Mouse (Mus musculus) forebrain, embryonic 14.5 days (tissue): ENCODE results near the gene Spaca3. TPM values are rescaled to one million over a fixed set of nuclear protein-coding genes. Genes with fewer than 3 reads are reported as not detected.

Experiments used
- ATAC-seq: fragments of 200-750 bp; cut with Nextera tagmentation; 2 replicates; pipeline ENCODE4 v1.8.0; 2017; ENCODE audit warnings: mild to moderate bottlenecking, moderate library complexity
- DNase-seq: peaks from one replicate; pipeline ENCODE4 v3.0.0-alpha.2; 2015; ENCODE audit warnings: low spot score
- H3K27ac ChIP-seq: fragments of 300-500 bp; sonication (generic); 2 replicates; pipeline ENCODE4 v1.5.1; 2014; ENCODE audit warnings: low read depth, mild to moderate bottlenecking, control low read depth, low read length, moderate library complexity
- H3K27me3 ChIP-seq: fragments of 300-500 bp; sonication (generic); replicated peaks from 2 replicates; pipeline ENCODE4 v1.6.1; 2014; ENCODE audit warnings: low read length, control low read depth, mixed read lengths; ENCODE audit not compliant: control insufficient read depth, insufficient read depth
- H3K36me3 ChIP-seq: fragments of 300-500 bp; sonication (generic); 2 replicates; pipeline ENCODE4 v1.6.1; 2014; ENCODE audit warnings: low read length, control low read depth; ENCODE audit not compliant: control insufficient read depth, insufficient read depth
- H3K4me1 ChIP-seq: fragments of 300-500 bp; sonication (generic); 2 replicates; pipeline ENCODE4 v1.6.1; 2014; ENCODE audit warnings: antibody characterized with exemption, low read length, control low read depth; ENCODE audit not compliant: control insufficient read depth, insufficient read depth
- H3K4me2 ChIP-seq: fragments of 300-500 bp; sonication (generic); 2 replicates; pipeline ENCODE4 v1.6.1; 2014; ENCODE audit warnings: mild to moderate bottlenecking, control low read depth, low read length
- H3K4me3 ChIP-seq: fragments of 300-500 bp; sonication (generic); 2 replicates; pipeline ENCODE4 v1.5.1; 2014; ENCODE audit warnings: low read depth, low read length, control low read depth
- H3K9ac ChIP-seq: fragments of 300-500 bp; sonication (generic); 2 replicates; pipeline ENCODE4 v1.6.1; 2014; ENCODE audit warnings: mild to moderate bottlenecking, low read length, control low read depth, moderate library complexity
- H3K9me3 ChIP-seq: fragments of 300-500 bp; sonication (generic); replicated peaks from 2 replicates; pipeline ENCODE4 v1.6.1; 2016; ENCODE audit warnings: low read length, control low read depth, mixed read lengths; ENCODE audit not compliant: control insufficient read depth
- WGBS: fragments of 180-500 bp; shearing (Covaris S2); extraction: QIAGEN DNeasy Blood & Tissue Kit; methylation state at CpG from one replicate; pipeline ENCODE4 v1.1.7; 2014; 5-methylcytosine and 5-hydroxymethylcytosine counted together
- polyA plus RNA-seq: library from polyadenylated mRNA; unstranded; fragments of >200 nt; fragmentation: Nextera tagmentation; extraction: Ambion mirVana; gene quantifications from 2 replicates; pipeline ENCODE4 v1.2.1, GENCODE M21; 2014

The Spaca3 gene
- polyA plus RNA-seq, 1 experiment from 2014 or later, result not detected

DNA sequence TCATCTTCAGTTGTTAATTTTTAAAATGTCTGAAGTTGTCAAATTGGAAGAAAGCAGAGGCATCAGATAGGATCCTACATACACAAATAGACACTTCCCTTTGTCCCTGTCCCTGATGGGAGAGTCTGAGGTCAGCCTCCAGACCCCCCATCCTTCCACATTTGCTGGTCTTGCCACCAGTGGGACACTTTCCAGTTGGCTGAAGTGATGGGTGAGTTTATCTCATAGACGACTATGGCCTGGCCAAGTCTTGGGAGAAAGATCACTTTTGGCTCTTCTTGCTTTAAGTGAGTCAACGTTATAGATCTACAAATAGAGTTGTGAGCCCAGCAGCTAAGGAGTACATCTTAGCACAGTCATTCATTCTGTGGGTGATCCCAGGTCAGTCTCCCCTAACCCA is 19.9 kb downstream of the Spaca3 start:
- Histone ChIP-seq H3K4me1 (no peaks in the 10 kb centered on the region), H3K4me2 (no peak overlapping the region), H3K9me3 (no peaks in the 10 kb centered on the region), H3K27me3 (no peaks in the 10 kb centered on the region), H3K4me3 (no peak overlapping the region), H3K9ac (no peak overlapping the region), H3K27ac (no peak overlapping the region), H3K36me3 (no peaks in the 10 kb centered on the region)
- no peak for DNase-seq
- 89% methylated on average over 2 of the region's 2 CpGs for WGBS
- no peak for ATAC-seq

DNA sequence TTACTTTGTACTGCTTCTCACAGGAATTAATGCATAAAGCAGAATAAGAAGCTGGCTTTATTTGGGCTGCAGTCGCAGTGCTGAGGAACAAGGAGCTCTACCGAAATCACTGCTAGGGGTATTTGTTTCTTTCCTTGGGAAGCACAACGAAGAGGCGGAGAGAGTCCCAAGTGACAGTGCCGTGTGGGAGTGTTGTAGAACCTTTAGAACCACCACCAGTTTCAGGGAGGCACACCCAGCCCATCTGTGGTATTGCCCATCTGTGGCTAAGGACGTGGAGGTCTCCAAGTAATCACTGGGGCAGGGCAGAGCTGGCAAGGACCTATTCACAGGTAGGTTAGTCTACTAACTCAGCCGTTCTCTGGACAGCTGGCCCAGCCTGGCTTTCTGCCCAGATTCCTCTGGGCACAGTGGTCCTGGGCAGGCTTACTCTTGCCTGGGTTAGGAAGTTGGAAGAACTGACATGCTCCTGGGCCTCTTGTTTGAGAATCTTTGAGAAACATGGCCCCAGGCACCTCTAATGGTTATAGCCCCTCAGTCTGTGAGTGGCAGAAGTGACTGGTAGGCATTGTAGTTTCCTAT is 24.2 kb downstream of the Spaca3 start:
- no peak overlapping the region for H3K9ac ChIP-seq
- no peaks in the 10 kb centered on the region for H3K4me1 ChIP-seq
- H3K9me3 ChIP-seq, result no peaks in the 10 kb centered on the region
- no peaks in the 10 kb centered on the region for H3K27me3 ChIP-seq
- no peak for ATAC-seq
- no peak for DNase-seq
- H3K4me2 ChIP-seq, result no peak overlapping the region
- H3K27ac ChIP-seq, result no peak overlapping the region
- no peak overlapping the region for H3K4me3 ChIP-seq
- H3K36me3 ChIP-seq, result no peaks in the 10 kb centered on the region
- 81% methylated on average over 7 of the region's 7 CpGs for WGBS

DNA sequence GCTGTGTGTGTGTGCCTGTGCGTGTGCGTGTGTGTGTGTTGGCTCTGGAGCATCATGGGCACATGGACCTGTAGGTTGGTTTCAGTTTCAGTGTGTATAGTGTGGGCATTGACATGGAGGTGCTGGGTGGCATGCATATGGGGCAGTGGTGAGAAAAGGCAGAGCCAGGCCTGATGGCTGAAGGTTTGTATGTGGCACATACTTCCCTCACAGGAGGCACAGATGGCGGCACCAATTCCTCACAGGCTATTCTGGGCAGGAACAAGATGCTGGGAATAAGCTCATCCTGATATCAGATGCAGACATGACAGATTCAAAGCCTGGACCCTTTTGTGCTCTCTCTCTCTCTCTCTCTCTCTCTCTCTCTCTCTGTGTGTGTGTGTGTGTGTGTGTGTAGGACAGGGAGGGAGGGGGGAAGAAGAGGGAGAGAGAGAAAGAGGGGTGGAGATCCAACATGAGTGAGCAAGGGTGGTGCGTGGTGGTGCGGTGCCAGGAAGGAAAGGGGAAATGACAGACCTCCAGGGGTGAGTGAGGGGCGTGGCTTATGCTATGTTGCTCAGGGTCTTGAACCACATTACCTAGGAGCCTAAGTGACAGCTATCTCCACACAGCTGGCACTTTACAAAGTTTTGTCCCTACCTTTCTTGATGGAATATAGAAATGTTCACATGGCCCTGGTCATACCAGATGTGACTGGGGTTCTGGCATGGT is 26.5 kb downstream of the Spaca3 start:
- H3K4me1 ChIP-seq, result no peaks in the 10 kb centered on the region
- H3K4me3 ChIP-seq, result no peak overlapping the region
- no peak for ATAC-seq
- no peak overlapping the region for H3K27ac ChIP-seq
- 81% methylated on average over 6 of the region's 6 CpGs for WGBS
- no peak for DNase-seq
- H3K4me2 ChIP-seq, result no peak overlapping the region
- H3K27me3 ChIP-seq, result no peaks in the 10 kb centered on the region
- no peaks in the 10 kb centered on the region for H3K36me3 ChIP-seq
- H3K9ac ChIP-seq, result no peak overlapping the region
- H3K9me3 ChIP-seq, result no peaks in the 10 kb centered on the region

DNA sequence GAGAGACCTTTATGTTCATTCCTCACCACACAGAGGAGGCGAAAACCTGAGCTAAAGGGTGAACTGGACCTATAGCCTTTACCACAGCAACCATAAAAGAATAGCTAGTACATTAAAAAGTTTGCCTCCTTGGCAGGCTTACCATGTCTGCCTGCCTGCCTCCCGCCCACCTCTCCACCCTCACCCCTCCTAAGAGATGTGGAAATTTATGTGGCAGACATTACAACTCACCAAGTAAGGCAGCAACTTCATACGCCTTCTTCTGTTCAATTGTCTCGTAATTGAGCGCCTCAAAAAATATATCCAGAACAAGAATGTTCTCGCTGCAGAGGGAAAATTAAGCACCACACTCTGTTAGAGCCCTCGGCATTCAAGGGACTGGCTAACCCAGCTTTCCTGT is 28.2 kb downstream of the Spaca3 start:
- Histone ChIP-seq H3K4me3 (no peak overlapping the region), H3K9me3 (no peaks in the 10 kb centered on the region), H3K9ac (no peak overlapping the region), H3K4me2 (no peak overlapping the region), H3K4me1 (no peaks in the 10 kb centered on the region), H3K36me3 (no peaks in the 10 kb centered on the region), H3K27me3 (no peaks in the 10 kb centered on the region), H3K27ac (no peak overlapping the region)
- DNase-seq (no peak), ATAC-seq (no peak)
- WGBS, result 81% methylated on average over 7 of the region's 7 CpGs

DNA sequence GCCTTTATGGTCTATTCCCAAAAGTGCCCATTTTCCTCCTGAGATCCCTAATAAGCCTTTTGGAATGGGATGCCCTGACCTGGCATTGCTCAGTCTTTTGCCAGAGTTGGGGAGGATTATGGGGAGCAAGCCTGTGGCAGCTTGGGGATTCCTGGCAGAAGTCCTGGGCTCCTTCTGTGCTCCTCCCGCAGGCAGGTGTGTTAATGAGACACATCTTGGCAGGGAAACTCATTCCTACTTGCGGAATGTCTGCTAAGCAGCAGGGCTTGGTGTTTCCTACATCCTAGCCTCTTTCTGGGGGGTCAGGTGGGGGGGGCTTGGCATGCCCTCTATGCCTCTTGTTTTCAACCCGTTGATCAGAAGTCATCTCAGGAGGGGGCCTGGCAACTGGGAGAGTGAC is 28.9 kb downstream of the Spaca3 start:
- H3K36me3 ChIP-seq, result no peaks in the 10 kb centered on the region
- H3K27ac ChIP-seq, result no peak overlapping the region
- no peak overlapping the region for H3K4me2 ChIP-seq
- peak; percentile 54 for DNase-seq
- no peak overlapping the region for H3K4me3 ChIP-seq
- H3K27me3 ChIP-seq, result no peaks in the 10 kb centered on the region
- H3K4me1 ChIP-seq, result no peaks in the 10 kb centered on the region
- WGBS, result 32% methylated on average over 3 of the region's 3 CpGs
- H3K9ac ChIP-seq, result no peak overlapping the region
- no peak for ATAC-seq
- H3K9me3 ChIP-seq, result no peaks in the 10 kb centered on the region

DNA sequence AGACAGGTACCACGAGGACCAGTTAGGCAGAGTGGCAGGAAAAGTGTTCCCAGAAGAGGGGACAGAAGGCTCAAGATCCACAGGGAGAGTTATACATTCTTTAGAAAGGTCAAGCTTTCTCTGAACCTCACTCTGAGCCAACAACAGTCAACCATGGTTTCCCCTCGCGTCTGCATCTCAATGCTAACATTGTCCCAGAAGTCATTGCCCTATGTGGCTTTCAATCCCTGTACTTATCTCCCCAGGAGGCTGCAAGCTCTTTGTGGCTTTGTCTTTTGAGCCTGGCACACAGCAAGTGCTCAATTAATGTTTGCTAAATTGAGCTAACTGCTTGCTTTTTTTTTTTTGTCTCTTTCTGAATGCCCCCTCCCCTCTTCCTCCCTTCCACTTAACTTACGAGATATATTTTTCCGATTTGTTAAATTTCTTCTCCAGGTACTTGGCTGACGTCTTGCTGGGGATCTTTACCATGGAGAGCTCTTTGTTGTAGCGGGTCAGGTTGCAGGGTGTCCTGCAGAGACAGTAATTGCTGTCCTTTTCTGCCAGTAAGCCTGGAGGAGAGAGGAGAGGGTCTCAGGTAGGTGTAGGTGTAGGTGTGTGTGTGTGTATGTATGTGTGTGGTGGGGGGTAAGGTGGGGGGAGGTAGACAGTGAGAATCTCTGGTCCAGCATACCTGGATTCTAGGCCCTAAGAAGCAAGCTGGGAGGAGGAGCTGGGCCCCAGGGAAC is 31.3 kb downstream of the Spaca3 start:
- no peaks in the 10 kb centered on the region for H3K27me3 ChIP-seq
- no peak for DNase-seq
- 3% methylated on average over 7 of the region's 7 CpGs for WGBS

DNA sequence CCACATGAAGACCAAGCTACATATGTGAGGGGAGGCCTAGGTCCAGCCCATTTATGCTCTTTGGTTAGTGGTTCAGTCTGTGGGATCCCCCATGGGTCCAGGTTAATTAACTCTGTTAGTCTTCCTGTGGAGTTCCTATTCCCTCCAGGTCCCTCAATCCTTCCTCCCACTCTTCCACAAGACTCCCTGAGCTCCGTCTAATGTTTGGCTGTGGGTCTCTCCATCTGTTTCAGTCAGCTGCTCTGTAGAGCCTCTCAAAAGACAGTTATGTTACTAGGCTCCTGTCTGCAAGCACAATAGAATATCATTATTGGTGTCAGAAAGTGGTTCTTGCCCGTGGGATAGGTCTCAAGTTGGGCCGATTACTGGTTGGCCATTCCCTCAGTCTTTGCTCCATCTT is 37.7 kb downstream of the Spaca3 start:
- 79% methylated on average over 3 of the region's 3 CpGs for WGBS
- Histone ChIP-seq H3K4me2 (no peak overlapping the region), H3K4me3 (no peak overlapping the region), H3K36me3 (no peaks in the 10 kb centered on the region), H3K9me3 (no peaks in the 10 kb centered on the region), H3K4me1 (no peaks in the 10 kb centered on the region), H3K9ac (no peak overlapping the region), H3K27ac (no peak overlapping the region), H3K27me3 (no peaks in the 10 kb centered on the region)
- DNase-seq (no peak), ATAC-seq (no peak)

More for the DNA sequence above, 31.3 kb downstream of the Spaca3 start:
- no peaks in the 10 kb centered on the region for H3K9me3 ChIP-seq
- H3K27ac ChIP-seq, result no peak overlapping the region
- H3K4me1 ChIP-seq, result no peaks in the 10 kb centered on the region
- no peak overlapping the region for H3K4me2 ChIP-seq
- no peaks in the 10 kb centered on the region for H3K36me3 ChIP-seq
- ATAC-seq, result no peak
- no peak overlapping the region for H3K9ac ChIP-seq
- no peak overlapping the region for H3K4me3 ChIP-seq

DNA sequence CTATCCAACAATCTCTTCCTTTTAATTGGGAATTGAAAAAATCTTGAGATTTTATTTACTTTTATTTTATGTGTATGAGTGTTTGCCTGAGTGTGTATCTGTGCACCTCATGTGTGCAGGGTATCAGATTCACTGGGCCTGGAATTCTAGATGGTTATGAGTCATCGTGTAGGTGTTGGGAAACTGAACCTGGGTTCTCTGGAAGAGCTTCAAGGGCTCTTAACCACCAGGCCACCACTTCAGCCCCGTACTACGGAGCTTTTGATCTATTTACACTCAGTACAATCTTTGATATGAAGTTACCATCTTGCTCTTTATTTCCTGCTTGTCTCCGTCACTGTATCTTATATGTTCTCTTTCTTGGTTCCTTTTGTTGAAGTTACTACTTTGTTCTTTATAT is 42.4 kb downstream of the Spaca3 start:
- no peaks in the 10 kb centered on the region for H3K36me3 ChIP-seq
- 89% methylated on average over 4 of the region's 4 CpGs for WGBS
- H3K27me3 ChIP-seq, result no peaks in the 10 kb centered on the region
- DNase-seq (no peak), ATAC-seq (no peak)
- H3K4me3 ChIP-seq, result no peak overlapping the region
- H3K4me2 ChIP-seq, result no peak overlapping the region
- no peaks in the 10 kb centered on the region for H3K4me1 ChIP-seq
- no peaks in the 10 kb centered on the region for H3K9me3 ChIP-seq
- no peak overlapping the region for H3K27ac ChIP-seq
- H3K9ac ChIP-seq, result no peak overlapping the region

DNA sequence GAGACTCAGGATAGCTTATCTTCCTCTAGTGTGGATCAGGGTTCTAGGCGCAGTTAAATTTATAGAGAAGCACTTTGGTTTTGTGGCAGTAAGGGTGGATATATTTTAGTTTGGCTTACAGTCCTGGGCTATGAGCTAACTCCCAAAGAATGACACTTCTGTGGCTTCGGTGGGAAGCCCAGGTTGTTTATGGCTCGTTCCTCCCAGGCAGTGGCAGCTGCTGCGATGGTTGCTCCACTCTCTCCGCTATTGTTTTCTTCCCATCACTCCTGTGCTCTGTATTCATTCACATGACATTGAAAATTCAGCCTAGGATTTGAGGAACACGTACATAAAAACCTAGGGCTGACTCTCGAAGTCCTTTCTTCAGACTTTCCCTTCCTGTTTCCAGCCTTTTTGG is 44.5 kb downstream of the Spaca3 start:
- no peak overlapping the region for H3K27ac ChIP-seq
- no peaks in the 10 kb centered on the region for H3K27me3 ChIP-seq
- WGBS, result 48% methylated on average over 7 of the region's 7 CpGs
- ATAC-seq (no peak), DNase-seq (no peak)
- H3K9me3 ChIP-seq, result no peaks in the 10 kb centered on the region
- H3K4me2 ChIP-seq, result no peak overlapping the region
- no peaks in the 10 kb centered on the region for H3K4me1 ChIP-seq
- no peak overlapping the region for H3K4me3 ChIP-seq
- H3K9ac ChIP-seq, result no peak overlapping the region
- no peaks in the 10 kb centered on the region for H3K36me3 ChIP-seq
